16 mouse cellular contexts compared by ENCODE assay signal in genomic region chr11:113140595-113140994, GRCm38 (mm10).
"Had no signal": no experiment of that assay in that cellular context is flagged by ENCODE, and none has a peak within 500 bp of the region (broad histone marks: within the 10 kb centered on the region; RNA-seq: fewer than 3 reads in every experiment).

No protein-coding gene starts in this region.

- ATAC-seq: liver, postnatal 0 days; midbrain, embryonic 16.5 days had no signal

- DNase-seq: kidney, adult 18-20 months; kidney, postnatal 10 days; kidney, postnatal 4 days; liver; liver, embryonic 13.5 days; liver, postnatal 0 days; lung, postnatal 14 days; thymus, adult 2 months; thymus, postnatal 25 days had no signal

- H3K36me3 ChIP-seq: limb, embryonic 12.5 days; liver, embryonic 13.5 days; lung, embryonic 15.5 days had no signal

- H3K4me2 ChIP-seq: limb, embryonic 12.5 days; liver, embryonic 13.5 days; lung, embryonic 15.5 days; midbrain, embryonic 11.5 days had no signal

- H3K27me3 ChIP-seq: limb, embryonic 12.5 days; liver, embryonic 13.5 days; lung, embryonic 15.5 days; megakaryocyte, embryonic 14.5 days had no signal

- H3K9me3 ChIP-seq: limb, embryonic 12.5 days; liver, embryonic 13.5 days; lung, embryonic 15.5 days had no signal

- H3K9ac ChIP-seq: limb, embryonic 12.5 days; liver, embryonic 13.5 days; liver, postnatal 0 days; lung, embryonic 15.5 days had no signal

- H3K4me3 ChIP-seq: limb, embryonic 12.5 days; liver, embryonic 13.5 days; lung, embryonic 15.5 days; megakaryocyte, embryonic 14.5 days had no signal

- H3K27ac ChIP-seq: limb, embryonic 12.5 days; liver, embryonic 13.5 days; lung, embryonic 15.5 days; macrophage; stomach, postnatal 0 days had no signal

- H3K4me1 ChIP-seq: megakaryocyte, embryonic 14.5 days had no signal
